Mouse (Mus musculus): Measurements from ENCODE around the gene Slc9a2. TPM values are rescaled to one million over a fixed set of nuclear protein-coding genes. Genes with fewer than 3 reads are reported as not detected.
"Not testable (repeated sequence)": the region's sequence is repeated elsewhere in the genome, so short reads cannot be mapped to it uniquely, and the experiment has no call there.

Gene Slc9a2
- total RNA-seq (2022) = 1 to 10 TPM; 3.6 to 4.7 (median 3.9) TPM

GRCm38 (mm10) chr1:40680067-40680867 is at the start of gene Slc9a2:
Gene Slc9a2, plus strand, starts transcription at chr1:40680574.
- DNase-seq (ENCODE audit: low spot score in 2 of 2) = no peak

GRCm38 (mm10) chr1:40632407-40633062 is 47.8 kb upstream of the Slc9a2 start:
- DNase-seq (ENCODE audit: low spot score in 2 of 2) = no peak

GRCm38 (mm10) chr1:40634608-40635007 is 45.8 kb upstream of the Slc9a2 start:
- DNase-seq (ENCODE audit: low spot score in 2 of 2) = no peak

GRCm38 (mm10) chr1:40648234-40648633 is 32.1 kb upstream of the Slc9a2 start:
- no peak for DNase-seq (ENCODE audit: low spot score in 2 of 2)

- no peak for DNase-seq (ENCODE audit: low spot score in 2 of 2)
These were observed 29.4 kb upstream of the Slc9a2 start for GRCm38 (mm10) chr1:40650803-40651497.

GRCm38 (mm10) chr1:40657035-40657434 is 23.3 kb upstream of the Slc9a2 start:
- DNase-seq (ENCODE audit: low spot score in 2 of 2) = no peak

GRCm38 (mm10) chr1:40657978-40658496 is 22.3 kb upstream of the Slc9a2 start:
- peak in 1 of 2 experiments; percentile 16 for DNase-seq (ENCODE audit: low spot score in 2 of 2)

GRCm38 (mm10) chr1:40659017-40659416 is 21.4 kb upstream of the Slc9a2 start:
- no peak for DNase-seq (ENCODE audit: low spot score in 2 of 2)

GRCm38 (mm10) chr1:40659496-40659895 is 20.9 kb upstream of the Slc9a2 start:
- DNase-seq (ENCODE audit: low spot score in 2 of 2) = no peak

GRCm38 (mm10) chr1:40660838-40661237 is 19.5 kb upstream of the Slc9a2 start:
- DNase-seq (ENCODE audit: low spot score in 2 of 2) = no peak

GRCm38 (mm10) chr1:40665401-40666370 is 14.7 kb upstream of the Slc9a2 start:
- no peak for DNase-seq (ENCODE audit: low spot score in 2 of 2)

GRCm38 (mm10) chr1:40667442-40667841 is 12.9 kb upstream of the Slc9a2 start:
- DNase-seq (ENCODE audit: low spot score in 2 of 2) = not testable (repeated sequence)

GRCm38 (mm10) chr1:40670025-40670424 is 10.3 kb upstream of the Slc9a2 start:
- no peak for DNase-seq (ENCODE audit: low spot score in 2 of 2)

- no peak for DNase-seq (ENCODE audit: low spot score in 2 of 2)
These were observed 8.9 kb upstream of the Slc9a2 start for GRCm38 (mm10) chr1:40671490-40671889.

- DNase-seq (ENCODE audit: low spot score in 2 of 2) = no peak
These were observed 3.1 kb upstream of the Slc9a2 start for GRCm38 (mm10) chr1:40677306-40677705.

- DNase-seq (ENCODE audit: low spot score in 2 of 2) = peak in 1 of 2 experiments; percentile 13
These were observed 709 bp downstream of the Slc9a2 start for GRCm38 (mm10) chr1:40680868-40681698.

- no peak for DNase-seq (ENCODE audit: low spot score in 2 of 2)
These were observed 1.5 kb downstream of the Slc9a2 start for GRCm38 (mm10) chr1:40681699-40682510.

GRCm38 (mm10) chr1:40694296-40694695 is 13.9 kb downstream of the Slc9a2 start:
- no peak for DNase-seq (ENCODE audit: low spot score in 2 of 2)

GRCm38 (mm10) chr1:40696436-40696835 is 16.1 kb downstream of the Slc9a2 start:
- DNase-seq (ENCODE audit: low spot score in 2 of 2) = no peak

Measured in left cerebral cortex, adult 8-10 months (tissue).